In the genomic region with DNA sequence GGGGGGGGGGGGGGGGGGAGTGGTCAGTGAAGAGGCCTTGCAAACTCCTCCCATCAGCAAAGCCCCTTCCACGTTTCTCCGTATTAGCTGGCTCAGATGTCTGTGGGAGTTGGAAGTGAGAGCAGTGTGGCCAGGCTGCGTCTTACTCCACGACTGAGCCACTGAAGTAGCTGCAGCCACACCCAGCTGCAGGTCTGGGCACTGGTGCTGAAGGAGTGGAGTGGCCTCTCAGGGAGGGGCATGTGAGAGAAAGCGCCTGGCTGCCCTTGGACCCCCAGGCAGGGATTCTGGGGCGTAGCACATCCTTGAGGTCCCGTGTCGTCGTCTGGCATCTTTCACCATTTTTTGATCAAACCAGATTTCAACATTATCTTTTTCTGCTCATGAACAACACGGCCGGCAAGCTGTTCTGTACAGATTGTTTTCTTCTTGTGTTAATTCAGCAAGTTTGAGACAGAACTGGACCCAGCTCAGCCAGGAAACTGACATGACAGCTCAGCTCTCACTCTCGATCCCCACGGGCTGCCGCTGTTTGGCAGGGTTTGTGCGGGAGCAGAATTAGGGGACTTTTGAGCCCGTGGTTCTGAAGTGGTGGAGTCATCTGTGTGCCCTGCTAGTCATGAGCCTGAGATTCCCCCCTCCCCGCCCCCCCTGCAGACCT, we compare ENCODE assay signal across 10 mouse cellular contexts.
A peak's percentile ranks its signal among the peaks of the same experiment; 100 is the strongest.
DNase-seq lines count a peak whose midpoint lies in the region; ATAC-seq and TF ChIP-seq lines count a peak whose summit lies in the region.
"Had no signal": no experiment of that assay in that cellular context is flagged by ENCODE, and none has a peak within 500 bp of the region (broad histone marks: within the 10 kb centered on the region; RNA-seq: fewer than 3 reads in every experiment).

No protein-coding gene starts in this region.

- peak overlapping the region; percentile 44 for H3K9ac ChIP-seq in forebrain, postnatal 0 days
- H3K9ac ChIP-seq: limb, embryonic 12.5 days had no signal

- H3K27me3 ChIP-seq in forebrain, postnatal 0 days (ENCODE audit: insufficient read depth, low read length): no peaks in the 10 kb centered on the region
- H3K27me3 ChIP-seq: limb, embryonic 12.5 days; Patski had no signal

- TF ChIP-seq CTCF in layer of hippocampus, adult 2 months (conservative IDR thresholded peaks at IDR 0.05): no peak
- no peak for TF ChIP-seq CTCF in forebrain, postnatal 0 days (IDR thresholded peaks at IDR 0.05; ENCODE audit: low read depth)

- H3K4me2 ChIP-seq in forebrain, postnatal 0 days (ENCODE audit: low read depth): peak overlapping the region; percentile 45
- H3K4me2 ChIP-seq: limb, embryonic 12.5 days had no signal

- WGBS in forebrain, postnatal 0 days: 30% methylated on average over 17 of the region's 17 CpGs

- H3K4me3 ChIP-seq in layer of hippocampus, adult 2 months: peak overlapping the region; percentile 1
- no peak overlapping the region for H3K4me3 ChIP-seq in forebrain, postnatal 0 days (ENCODE audit: low read depth, low read length)
- H3K4me3 ChIP-seq: limb, embryonic 12.5 days had no signal

- DNase-seq in layer of hippocampus, adult 2 months (ENCODE audit: low spot score in 2 of 2): peak; percentile 58 to 75
- DNase-seq in layer of hippocampus, postnatal 25 days (ENCODE audit: extremely low spot score in 1 of 2, low spot score in 1 of 2): no peak
- peak; percentile 63 to 73 for DNase-seq in cerebellum, postnatal 10 days
- DNase-seq in forebrain, postnatal 0 days: peak; percentile 89
- DNase-seq in lung, postnatal 4 days: peak; percentile 57 to 83
- DNase-seq in natural killer cell, adult 2 months (ENCODE audit: low spot score in 2 of 2): no peak
- DNase-seq in adrenal gland, postnatal 4 days (ENCODE audit: low spot score in 2 of 2): no peak

- no peaks in the 10 kb centered on the region for H3K9me3 ChIP-seq in forebrain, postnatal 0 days (ENCODE audit: low read length)
- H3K9me3 ChIP-seq: limb, embryonic 12.5 days had no signal

- 0 out of 2 replicates have a peak, but pooled peaks cover 2% of the 10 kb centered on the region for H3K36me3 ChIP-seq in forebrain, postnatal 0 days (ENCODE audit: insufficient read depth)
- H3K36me3 ChIP-seq: limb, embryonic 12.5 days had no signal

- H3K27ac ChIP-seq in layer of hippocampus, adult 2 months: peak overlapping the region; percentile 86
- H3K27ac ChIP-seq in forebrain, postnatal 0 days (ENCODE audit: low read depth, low read length): peak overlapping the region; percentile 95
- H3K27ac ChIP-seq: limb, embryonic 12.5 days had no signal

- peaks cover 34% of the 10 kb centered on the region for H3K4me1 ChIP-seq in forebrain, postnatal 0 days (ENCODE audit: insufficient read depth)

- ATAC-seq in forebrain, postnatal 0 days: peak; percentile 75
- ATAC-seq in monocyte, adult 5-6 weeks (replicated peaks; ENCODE audit: insufficient number of reproducible peaks, low FRiP score, low TSS enrichment, poor library complexity, severe bottlenecking): no peak
- ATAC-seq: Patski had no signal

Comparison
In these comparisons a context has a peak if more than half of its experiments do, and no peak if none do; other contexts are left out.
1. DNase-seq: peak in layer of hippocampus, adult 2 months (2 of 2), cerebellum, postnatal 10 days (2 of 2), forebrain, postnatal 0 days (single experiment) and lung, postnatal 4 days (2 of 2); none in layer of hippocampus, postnatal 25 days (0 of 2), natural killer cell, adult 2 months (0 of 2) and adrenal gland, postnatal 4 days (0 of 2).